Mouse (Mus musculus) cerebellum, adult 2 months (tissue): Measurements from ENCODE around the gene Psme1.

Source experiments
- CTCF ChIP-seq: fragments of 200-500 bp; IDR thresholded peaks from 2 replicates; pipeline ENCODE4 v1.5.1; 2011; ENCODE audit warnings: low read depth, mild to moderate bottlenecking, control low read depth, low read length, moderate library complexity, borderline replicate concordance; ENCODE audit not compliant: insufficient read depth
- POLR2A ChIP-seq: fragments of 200-500 bp; IDR thresholded peaks from 2 replicates; pipeline ENCODE4 v1.6.1; 2011; ENCODE audit warnings: low read length, control low read depth, borderline replicate concordance; ENCODE audit not compliant: insufficient read depth

- TF ChIP-seq CTCF = no peak
- TF ChIP-seq POLR2A = no peak
Observed at GRCm38 (mm10) chr14:55542268-55542667, 35.7 kb upstream of the Psme1 start.
